Mouse (Mus musculus) kidney, adult 2 months (tissue): ENCODE measurements around the gene Ppp1r3g.

Source experiments
- CTCF ChIP-seq: fragments of 200-500 bp; conservative IDR thresholded peaks from 2 replicates; pipeline ENCODE4 v1.5.1; 2011; ENCODE audit warnings: low read depth, mild to moderate bottlenecking, control low read depth, low read length, moderate library complexity, mixed read lengths; ENCODE audit not compliant: insufficient read depth, insufficient read length
- POLR2A ChIP-seq: fragments of 200-500 bp; IDR thresholded peaks from one replicate; pipeline ENCODE4 v1.6.1; 2011; ENCODE audit warnings: low read depth, low read length, control low read depth

DNA sequence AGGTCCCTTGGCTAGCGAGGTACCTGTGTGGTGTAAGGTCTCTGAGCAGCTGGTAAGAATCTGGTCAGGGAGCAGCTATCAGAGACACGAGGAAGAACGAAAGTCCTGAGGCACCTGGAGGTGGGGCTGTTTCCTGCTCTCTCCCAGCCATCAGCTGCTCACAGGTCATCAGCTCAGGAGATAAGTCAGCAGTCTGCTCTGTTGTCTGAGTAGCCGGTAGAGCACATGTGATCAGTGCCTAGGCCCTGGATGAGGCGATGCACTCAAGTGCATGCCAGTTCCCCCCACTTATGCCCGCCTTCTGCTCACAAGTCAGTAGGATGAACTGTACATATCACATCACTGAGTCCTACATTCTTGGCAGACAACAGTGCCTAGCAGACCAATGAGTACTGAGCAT lies 24.3 kb downstream of the Ppp1r3g start:
- TF ChIP-seq POLR2A (no peak), CTCF (no peak)
